Mouse (Mus musculus) frontal cortex, postnatal 14 days (tissue): ENCODE measurements around the gene Gm10778.
A peak's percentile ranks its signal among the peaks of the same experiment; 100 is the strongest.
"Not testable (repeated sequence)": the region's sequence is repeated elsewhere in the genome, so short reads cannot be mapped to it uniquely, and the experiment has no call there.

Experiments used
- DNase-seq, 2 experiments: peaks; one replicate each; pipeline ENCODE4 v3.0.0; 2022; ENCODE audit warnings: low spot score in 2 of 2

The Gm10778 gene

DNA sequence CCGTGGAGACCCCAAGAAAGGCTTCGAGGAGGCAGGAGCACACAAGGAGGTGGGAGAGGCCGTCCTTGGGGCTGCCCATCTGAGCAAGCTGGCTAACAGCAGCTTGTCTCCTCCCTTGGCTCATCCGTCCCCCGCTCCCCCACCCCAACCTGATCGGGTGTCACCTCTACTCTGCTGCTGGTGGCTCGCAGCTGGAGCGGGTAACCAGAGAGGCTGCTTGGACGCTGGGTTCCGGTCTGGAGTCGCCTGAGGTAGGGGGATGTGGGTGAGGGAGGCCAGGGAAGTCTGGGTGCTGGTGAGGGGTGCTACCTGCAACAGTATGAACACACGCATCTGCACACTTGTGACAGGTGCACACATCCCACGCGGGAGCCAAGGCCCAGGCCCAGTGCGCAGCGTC is 20.5 kb upstream of the Gm10778 start, which contains the start of gene Ankrd24:
Ankrd24 (plus strand) TSS at position 151 of the 400 bp plus-strand sequence.
- no peak for DNase-seq

DNA sequence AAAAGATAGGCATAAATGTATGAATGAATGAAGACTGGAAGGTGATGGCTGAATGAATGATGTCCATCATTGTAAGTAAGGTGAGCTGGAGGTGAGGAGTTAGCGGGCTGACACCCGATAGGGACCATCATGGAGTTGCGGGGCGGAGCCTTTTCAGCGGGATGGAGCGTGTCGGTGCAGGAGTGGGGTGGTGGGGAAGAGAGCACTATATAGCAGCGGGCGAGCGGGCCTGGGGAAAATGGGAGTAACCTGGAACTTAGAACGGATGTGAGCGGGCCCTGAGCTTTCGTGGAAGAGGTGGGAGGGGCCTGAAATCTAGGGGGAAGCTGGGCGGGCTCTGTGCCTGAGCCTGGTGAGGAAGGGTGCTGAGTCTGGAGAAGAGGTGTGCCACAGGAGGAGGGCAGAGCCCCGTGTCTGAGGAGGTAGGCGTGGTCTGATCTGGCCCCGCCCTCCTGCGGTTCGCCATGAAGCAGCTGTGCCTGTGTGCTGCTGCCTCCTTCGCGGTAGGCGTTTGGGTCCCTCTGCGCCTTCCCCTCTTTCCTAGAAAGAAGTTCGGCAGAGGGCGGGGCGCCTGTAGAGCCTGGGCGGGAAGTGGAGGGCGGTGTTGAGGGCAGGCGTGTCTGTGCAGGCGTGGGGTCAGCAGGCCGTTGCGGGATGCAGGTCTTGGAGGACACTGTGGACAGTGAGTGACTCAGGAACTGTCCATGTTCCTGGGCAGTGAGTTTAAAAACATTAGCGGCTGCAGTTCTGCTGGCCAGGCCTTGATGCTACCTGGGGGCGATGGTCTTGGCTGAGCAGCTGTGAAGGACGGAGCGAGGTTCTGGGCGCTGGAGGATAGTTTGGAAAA is 15.4 kb upstream of the Gm10778 start:
- peak; percentile 76 to 79 for DNase-seq

DNA sequence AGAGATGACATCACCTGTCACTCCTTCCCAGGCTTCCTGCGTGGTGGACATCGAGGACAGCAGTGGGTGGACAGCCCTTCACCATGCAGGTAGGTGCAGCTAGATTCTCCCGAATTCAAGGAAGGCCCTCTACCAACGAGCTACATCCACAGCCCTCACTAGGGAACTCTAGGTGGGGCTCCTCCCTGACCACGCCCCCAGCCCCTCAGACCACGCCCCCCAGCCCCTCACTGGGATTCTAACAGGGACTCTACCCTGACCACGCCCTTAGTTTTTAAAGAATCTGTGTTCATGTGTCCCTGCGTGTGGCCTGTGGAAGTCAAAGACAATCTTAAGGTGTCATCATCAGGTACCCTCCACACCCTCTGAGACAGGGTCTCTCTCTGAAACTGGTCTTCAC is 12.5 kb upstream of the Gm10778 start:
- no peak for DNase-seq

DNA sequence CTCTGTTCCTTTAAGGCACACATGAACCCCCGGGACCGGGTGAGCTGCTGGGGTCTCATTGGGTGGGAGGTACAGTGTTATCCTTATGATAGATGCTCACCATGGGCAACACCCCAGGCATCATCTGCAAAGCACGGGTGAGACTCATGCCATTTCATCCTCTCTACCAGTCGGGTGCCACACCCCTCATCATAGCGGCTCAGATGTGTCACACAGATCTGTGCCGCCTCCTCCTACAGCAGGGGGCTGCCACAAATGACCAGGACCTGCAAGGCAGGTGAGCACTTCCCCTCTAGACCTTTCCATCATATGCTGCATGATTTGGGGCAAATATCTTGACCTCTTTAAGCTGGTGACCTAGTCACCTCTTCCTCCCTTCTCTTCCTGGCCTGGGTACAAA is 10.8 kb upstream of the Gm10778 start:
- peak in 1 of 2 experiments; percentile 7 for DNase-seq

DNA sequence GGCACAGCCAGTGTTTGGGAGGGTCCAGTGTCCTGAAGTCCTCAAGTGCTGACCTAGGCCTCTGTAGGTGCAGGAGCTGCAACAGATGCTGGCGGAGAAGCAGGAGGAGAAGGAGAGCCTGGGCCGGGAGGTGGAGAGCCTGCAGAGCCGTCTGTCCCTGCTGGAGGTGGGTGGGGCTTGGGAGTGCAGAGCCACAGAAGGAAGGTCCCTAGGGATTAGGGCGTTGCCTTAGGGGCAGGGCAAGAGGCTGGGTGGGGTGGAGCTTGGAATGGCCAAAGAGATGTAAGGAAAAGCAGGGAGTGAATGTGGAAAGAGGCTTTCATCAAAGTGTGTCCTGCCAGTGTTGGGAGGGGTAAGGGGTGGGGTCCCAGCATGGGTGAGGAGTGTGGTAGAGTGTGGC is 8.0 kb upstream of the Gm10778 start:
- peak; percentile 2 to 5 for DNase-seq

DNA sequence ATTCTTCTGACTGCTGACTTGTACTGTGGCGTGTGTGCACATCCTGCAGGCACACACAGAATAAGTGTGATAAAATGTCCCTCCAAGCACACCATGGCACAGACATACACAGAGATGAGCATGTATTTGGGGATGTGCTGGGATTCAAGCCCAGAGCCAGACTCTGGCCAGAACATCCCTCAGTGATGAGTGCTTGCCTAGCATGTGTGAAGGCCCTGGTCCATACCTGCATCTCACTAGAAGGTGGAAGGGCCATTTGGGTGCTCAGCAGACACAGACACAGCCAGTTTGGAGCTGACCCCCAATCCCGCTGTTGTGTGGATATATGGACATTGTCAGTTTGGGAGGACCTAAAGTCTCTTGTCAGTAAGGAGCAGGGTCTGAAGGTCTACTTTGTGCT is 7.3 kb upstream of the Gm10778 start:
- peak; percentile 2 to 6 for DNase-seq

DNA sequence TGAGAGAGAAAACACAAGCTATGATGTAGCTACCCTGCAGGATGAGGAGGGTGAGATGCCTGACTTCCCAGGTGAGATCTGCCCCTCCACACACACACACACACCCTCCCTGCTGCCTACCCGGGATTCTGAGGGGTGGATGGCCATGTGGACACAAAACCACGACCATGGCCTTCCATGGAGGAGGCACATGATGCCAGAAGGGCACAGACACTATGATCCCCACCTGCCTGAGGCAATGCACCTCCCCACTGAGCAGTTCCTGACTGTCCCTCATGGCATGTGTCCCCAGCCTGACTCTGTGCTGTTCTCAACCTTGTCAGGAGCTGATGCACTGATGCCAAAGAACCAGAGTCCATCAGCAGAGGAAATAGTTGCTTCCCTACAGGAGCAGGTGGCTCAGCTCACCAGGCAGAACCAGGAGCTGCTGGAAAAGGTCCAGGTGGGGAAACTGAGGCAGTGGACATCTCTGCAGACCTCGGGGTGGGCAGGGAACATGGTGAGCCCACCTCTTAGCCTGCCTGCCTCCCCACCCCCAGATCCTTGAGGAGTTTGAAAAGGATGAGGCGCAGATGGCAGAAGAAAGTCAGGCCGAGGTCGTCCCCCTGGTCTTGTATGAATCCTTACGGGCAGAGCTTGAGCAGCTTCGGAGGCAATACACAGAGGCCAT is 6.7 kb upstream of the Gm10778 start:
- peak; percentile 5 to 8 for DNase-seq

DNA sequence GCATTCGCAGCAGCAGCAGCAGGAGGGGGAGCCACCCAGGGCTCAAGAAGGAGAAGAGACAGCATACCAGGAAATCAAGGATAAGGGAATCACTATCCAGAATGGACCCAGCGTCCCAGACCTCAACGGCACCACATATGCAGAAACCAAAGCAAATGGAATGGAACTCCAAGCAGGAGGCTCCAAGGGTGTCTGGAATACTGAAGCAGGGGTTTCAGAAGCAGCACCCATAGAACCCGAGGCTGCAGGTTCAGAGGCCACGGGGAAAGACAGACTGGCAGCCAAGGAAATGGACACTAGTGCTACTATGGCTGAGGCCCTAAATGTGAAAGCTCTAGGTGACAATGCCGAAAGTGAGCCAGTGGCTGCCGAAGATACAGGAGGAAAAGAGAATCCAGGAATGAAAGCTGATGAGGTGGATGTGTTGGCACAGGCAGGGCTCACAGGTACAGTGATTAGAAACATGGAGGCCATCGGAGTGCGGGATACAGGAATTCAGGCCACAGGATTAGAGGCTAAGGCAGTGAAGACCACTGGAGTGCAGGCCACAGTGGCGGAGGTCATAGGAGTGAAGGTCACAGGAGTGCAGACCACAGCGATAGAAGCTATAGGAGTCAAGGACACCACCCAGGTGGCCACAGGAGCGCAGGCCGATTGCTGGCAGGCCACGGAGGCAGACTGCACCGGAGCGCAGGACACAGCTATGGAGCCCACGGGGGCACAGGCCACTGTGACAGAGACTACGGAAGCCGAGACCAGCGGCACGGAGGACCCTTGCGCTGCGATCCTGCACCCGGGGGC is 6.0 kb upstream of the Gm10778 start:
- peak in 1 of 2 experiments; percentile 5 for DNase-seq

DNA sequence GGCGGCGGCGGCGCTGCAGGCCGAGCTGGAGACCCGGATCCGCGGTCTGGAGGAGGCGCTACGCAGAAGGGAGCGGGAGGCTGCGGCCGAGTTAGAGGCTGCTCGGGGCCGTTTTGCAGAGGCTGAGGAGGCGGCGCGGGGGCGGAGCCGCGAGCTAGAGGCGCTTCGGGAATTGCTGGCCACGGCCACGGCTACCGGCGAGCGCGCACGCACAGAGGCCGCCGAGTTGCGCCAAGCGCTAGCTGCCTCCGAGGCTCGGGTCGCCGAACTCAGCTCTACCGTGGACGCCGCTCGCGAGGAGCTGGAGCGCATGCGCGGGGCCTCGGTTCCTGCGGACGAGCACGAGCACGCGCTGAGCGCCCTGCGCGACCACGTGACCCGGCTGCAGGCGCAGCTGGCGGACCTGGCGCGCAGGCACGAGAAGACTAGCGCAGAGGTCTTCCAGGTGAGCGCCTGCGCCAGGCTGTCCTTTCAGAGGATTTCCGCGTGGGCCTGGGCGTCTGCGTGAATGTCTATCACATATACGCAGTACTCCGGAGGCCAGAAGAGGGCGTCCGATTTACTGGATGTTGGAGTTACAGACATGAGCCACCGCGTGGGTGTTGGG is 5.3 kb upstream of the Gm10778 start:
- DNase-seq, result peak; percentile 92 to 93

DNA sequence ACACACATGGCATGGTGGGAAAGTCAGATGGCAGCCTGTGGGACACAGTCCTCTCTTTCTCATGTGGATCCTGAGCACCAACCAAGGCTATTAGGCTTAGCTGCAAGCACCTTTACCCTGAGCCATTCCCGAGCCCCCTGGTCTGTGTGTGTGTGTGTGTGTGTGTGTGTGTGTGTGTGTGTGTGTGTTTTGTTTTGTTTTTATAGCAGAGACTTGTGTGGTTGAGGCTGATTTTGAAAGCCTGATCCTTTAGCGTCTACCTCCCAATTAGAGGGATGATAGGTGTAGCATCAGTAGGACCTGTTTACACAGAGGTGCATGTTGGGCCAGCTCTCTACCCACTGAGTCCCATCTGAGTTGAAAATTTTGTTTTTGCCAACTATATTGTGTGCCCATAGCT is 4.7 kb upstream of the Gm10778 start:
- DNase-seq, result no peak

DNA sequence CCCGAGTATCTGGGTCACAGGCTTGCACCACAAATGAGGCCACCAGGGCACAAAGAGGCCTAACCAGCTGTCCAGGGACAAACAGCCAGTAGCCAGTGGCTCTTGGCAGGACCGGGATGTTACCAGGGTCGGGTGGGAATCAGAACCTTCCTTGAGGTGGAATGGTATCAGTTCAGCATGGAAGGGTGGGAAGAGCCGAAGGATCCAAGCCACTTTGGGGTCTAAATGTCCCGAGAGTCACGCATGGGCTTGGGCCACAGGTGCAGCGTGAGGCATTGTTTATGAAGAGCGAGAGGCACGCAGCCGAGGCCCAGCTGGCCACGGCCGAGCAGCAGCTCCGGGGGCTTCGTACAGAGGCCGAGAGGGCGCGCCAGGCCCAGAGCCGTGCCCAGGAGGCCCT is 4.1 kb upstream of the Gm10778 start:
- peak; percentile 3 to 29 for DNase-seq

DNA sequence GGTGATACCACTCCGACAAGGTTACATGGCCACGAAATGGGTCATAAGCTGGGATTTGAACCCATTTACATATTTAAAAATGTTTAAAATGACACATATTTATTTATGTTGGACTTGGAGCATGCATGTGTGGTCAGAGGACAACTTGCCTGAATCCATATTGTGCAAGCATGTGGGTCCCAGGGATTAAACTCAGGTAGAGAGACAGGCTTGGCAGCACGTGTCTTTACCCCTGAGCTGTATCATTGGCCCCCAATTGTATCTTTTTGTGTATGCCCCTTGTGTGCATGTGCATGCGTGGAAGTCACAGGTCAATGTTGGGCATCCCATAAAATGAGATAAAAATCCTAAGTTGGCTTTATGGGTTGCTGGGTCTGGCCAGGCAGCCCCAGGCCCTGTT is 3.5 kb upstream of the Gm10778 start:
- no peak for DNase-seq

DNA sequence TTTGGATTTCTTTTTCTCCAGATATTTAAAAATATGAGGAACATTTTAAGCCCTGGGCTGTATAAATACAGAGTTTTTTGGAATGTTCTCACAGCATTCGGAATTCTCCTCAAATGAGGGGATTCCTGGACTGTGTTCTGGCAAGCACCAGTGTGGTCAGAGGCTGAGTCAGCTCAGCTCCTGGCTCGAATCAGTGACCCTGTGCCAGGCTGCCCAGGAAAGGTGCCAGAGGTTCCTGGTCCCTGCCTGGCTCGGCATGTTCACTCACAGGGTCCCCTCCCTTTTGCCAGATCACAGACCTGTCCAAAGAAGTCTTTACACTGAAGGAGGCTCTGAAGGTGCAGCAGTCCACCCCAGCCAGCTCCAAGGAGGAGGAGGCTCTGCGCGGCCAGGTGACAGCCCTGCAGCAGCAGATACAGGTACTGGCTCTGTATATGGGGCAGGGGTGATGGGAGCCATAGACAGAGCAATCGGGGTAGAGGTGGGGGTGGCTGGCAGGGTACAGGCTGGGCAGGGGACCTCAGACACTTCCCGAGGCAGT is 2.8 kb upstream of the Gm10778 start:
- DNase-seq, result peak in 1 of 2 experiments; percentile 3

DNA sequence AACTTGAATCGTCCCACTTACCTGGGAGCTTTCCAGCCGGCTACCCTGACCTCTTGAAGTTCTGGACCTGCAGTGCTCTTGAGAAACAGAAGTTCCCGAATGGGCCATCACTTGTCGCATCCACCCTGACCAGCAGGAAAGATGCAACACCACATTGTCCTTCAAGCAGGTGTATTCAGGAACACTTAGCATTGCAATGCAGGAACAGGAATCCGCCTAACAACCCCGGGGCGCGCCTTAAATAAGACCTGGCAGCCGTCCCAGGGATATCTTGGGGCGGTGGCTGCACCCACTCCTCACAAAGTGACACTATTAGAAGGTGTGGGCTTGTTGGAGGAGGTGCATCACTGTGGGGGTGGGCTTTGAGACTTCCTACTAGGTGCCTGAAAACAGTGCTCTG is 6.3 kb downstream of the Gm10778 start:
- no peak for DNase-seq

DNA sequence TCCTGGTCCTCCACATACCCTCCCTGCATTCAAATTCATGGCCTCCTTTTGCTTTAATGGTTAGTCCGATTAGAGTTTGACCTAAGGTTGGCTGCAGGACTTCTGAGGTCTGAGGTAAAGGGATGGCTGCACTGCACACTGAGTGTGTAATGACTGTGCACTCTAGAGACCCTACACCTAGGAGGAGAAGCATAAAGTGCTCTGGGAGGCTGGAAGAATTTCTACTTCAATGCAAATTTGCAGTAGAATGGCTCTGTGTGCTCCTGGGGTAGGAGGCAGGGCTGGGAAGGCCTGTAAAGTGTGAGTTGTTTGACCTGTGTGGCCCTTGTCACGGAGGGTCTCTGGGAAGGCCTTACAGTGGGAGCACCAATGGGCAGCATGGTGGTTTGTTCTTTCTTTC is 7.3 kb downstream of the Gm10778 start:
- no peak for DNase-seq

DNA sequence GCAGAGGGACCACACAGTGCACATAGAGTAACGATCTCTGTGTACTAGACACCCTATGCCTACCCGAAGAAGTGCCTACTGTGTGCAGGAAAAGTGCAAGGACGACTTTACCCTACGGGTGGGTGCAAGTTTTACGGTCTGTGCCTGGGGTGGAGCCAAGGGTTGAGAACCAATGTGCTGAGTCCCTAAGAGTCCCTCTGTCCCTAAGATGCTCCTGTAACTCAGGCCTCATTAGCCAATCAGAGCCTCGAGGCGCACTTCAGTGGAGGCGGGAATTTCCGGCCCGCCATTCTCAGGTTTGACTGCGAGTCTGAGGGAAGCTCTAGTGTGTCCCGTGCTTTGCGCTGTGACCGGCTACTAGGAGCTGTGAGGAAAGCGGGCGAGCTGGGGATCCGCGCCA is 38.3 kb downstream of the Gm10778 start:
- not testable (repeated sequence) for DNase-seq

DNA sequence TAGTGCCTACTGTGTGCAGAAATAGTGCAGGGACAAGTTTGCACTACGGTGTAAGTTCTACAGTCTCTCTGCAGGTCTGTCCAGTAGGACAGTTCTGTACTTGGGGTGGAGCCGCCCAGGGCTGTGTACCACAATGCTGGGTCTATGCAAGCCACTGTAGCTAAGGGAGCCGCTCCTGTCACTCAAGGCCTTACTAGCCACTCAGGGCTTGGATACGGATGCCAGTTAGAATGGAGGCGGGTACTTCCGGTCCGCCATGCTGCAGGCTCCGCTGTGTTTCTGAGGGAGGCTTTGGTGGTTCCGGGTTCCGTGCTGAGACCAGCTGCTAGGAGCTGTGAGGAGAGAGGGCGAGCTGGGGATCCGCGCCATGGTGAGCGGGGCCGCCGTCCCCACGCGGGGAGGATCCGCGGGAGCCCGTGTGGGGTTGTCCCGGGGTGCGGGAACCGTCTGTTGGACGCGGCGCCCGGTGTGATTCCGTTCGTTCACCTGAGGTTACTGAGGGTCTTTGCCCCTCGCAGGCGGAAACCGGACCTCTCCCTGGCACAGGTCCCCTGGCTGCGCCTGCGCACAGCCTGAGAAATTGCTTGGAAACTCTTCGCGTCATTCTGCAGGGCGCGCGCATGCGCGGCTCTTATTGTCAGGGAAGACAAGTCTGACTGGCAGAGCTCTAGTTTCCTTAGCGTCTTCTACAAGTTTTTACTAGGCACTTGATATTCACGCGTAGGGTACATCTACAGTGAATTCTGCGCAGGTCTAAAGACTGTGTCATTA is 55.9 kb downstream of the Gm10778 start, which contains the start of gene Zfp433:
Zfp433 (plus strand) TSS at position 295 of the 771 bp plus-strand sequence.
- not testable (repeated sequence) for DNase-seq
